Mouse (Mus musculus) granulocyte monocyte progenitor cell, adult 5-6 weeks (primary cell): ENCODE results near the gene Cd209b. TPM values are rescaled to one million over a fixed set of nuclear protein-coding genes. Genes with fewer than 3 reads are reported as not detected.

Experiments used
- ATAC-seq: replicated peaks from 2 replicates; pipeline ENCODE4 v1.8.0; 2016; ENCODE audit warnings: mild to moderate bottlenecking, moderate TSS enrichment, inconsistent platforms; ENCODE audit not compliant: poor library complexity, severe bottlenecking
- total RNA-seq, 2 experiments: library from RNA; stranded (forward) in 1 of 2; stranded (reverse) in 1 of 2; fragments of 200-712, 200-1000 nt in 1 of 2; fragments of >200 nt in 1 of 2; fragmentation: Nextera tagmentation in 1 of 2; gene quantifications; 2 replicates each; pipeline ENCODE4 v1.2.3; 2014 to 2017

Gene Cd209b
- not detected in 2 replicates for total RNA-seq (2014; fragmentation: Nextera tagmentation)
- not detected in 2 replicates for total RNA-seq (2017)

- ATAC-seq = no peak
These were observed at the start of gene Cd209b for GRCm38 (mm10) chr8:3926744-3927143. Gene Cd209b, minus strand, starts transcription at chr8:3926844.

GRCm38 (mm10) chr8:3956037-3956436 is 29.4 kb upstream of the Cd209b start:
- ATAC-seq = peak; percentile 97

- ATAC-seq = no peak
These were observed 28.0 kb upstream of the Cd209b start, which contains the start of gene Cd209c for GRCm38 (mm10) chr8:3954646-3955045. Gene Cd209c, minus strand, starts transcription at chr8:3954746.

- ATAC-seq = no peak
These were observed 13.4 kb upstream of the Cd209b start for GRCm38 (mm10) chr8:3940023-3940422.

GRCm38 (mm10) chr8:3878455-3878854 is 48.2 kb downstream of the Cd209b start, which contains the start of gene Cd209d:
Gene Cd209d, minus strand, starts transcription at chr8:3878555.
- ATAC-seq = no peak

- ATAC-seq = no peak
These were observed 50.5 kb downstream of the Cd209b start for GRCm38 (mm10) chr8:3876121-3876520.

Other genes with a start within 250 kb of the Cd209b start
- not detected in 2 replicates for gene Fcer2a, start 232.7 kb downstream of the Cd209b start, total RNA-seq (2014; fragmentation: Nextera tagmentation)
- gene Fcer2a, start 232.7 kb downstream of the Cd209b start, total RNA-seq (2017) = not detected in 2 replicates
- not detected in 2 replicates for gene Clec4g, start 206.2 kb downstream of the Cd209b start, total RNA-seq (2014; fragmentation: Nextera tagmentation)
- not detected in 2 replicates for gene Clec4g, start 206.2 kb downstream of the Cd209b start, total RNA-seq (2017)
- gene Cd209a, start 177.9 kb downstream of the Cd209b start, total RNA-seq (2014; fragmentation: Nextera tagmentation) = 2.2 TPM in 1 of 2 replicates, not detected in the other
- 1.1 and 3.8 TPM in 2 replicates for gene Cd209a, start 177.9 kb downstream of the Cd209b start, total RNA-seq (2017)
- not detected in 2 replicates for gene Cd209e, start 72.5 kb downstream of the Cd209b start, total RNA-seq (2014; fragmentation: Nextera tagmentation)
- not detected in 2 replicates for gene Cd209e, start 72.5 kb downstream of the Cd209b start, total RNA-seq (2017)
- gene Cd209d, start 48.3 kb downstream of the Cd209b start, total RNA-seq (2014; fragmentation: Nextera tagmentation) = not detected in 2 replicates
- not detected in 2 replicates for gene Cd209d, start 48.3 kb downstream of the Cd209b start, total RNA-seq (2017)
- not detected in 2 replicates for gene Cd209c, start 27.9 kb upstream of the Cd209b start, total RNA-seq (2014; fragmentation: Nextera tagmentation)
- not detected in 2 replicates for gene Cd209c, start 27.9 kb upstream of the Cd209b start, total RNA-seq (2017)
- 0.64 TPM in 1 of 2 replicates, not detected in the other for gene Cd209f, start 179.0 kb upstream of the Cd209b start, total RNA-seq (2014; fragmentation: Nextera tagmentation)
- gene Cd209f, start 179.0 kb upstream of the Cd209b start, total RNA-seq (2017) = not detected in 2 replicates
- gene Cd209g, start 207.3 kb upstream of the Cd209b start, total RNA-seq (2014; fragmentation: Nextera tagmentation) = not detected in 2 replicates
- not detected in 2 replicates for gene Cd209g, start 207.3 kb upstream of the Cd209b start, total RNA-seq (2017)
- 4.4 and 10.5 TPM in 2 replicates for gene Evi5l, start 239.7 kb upstream of the Cd209b start, total RNA-seq (2014; fragmentation: Nextera tagmentation)
- gene Evi5l, start 239.7 kb upstream of the Cd209b start, total RNA-seq (2017) = 4.1 and 9.4 TPM in 2 replicates